In the genomic region with DNA sequence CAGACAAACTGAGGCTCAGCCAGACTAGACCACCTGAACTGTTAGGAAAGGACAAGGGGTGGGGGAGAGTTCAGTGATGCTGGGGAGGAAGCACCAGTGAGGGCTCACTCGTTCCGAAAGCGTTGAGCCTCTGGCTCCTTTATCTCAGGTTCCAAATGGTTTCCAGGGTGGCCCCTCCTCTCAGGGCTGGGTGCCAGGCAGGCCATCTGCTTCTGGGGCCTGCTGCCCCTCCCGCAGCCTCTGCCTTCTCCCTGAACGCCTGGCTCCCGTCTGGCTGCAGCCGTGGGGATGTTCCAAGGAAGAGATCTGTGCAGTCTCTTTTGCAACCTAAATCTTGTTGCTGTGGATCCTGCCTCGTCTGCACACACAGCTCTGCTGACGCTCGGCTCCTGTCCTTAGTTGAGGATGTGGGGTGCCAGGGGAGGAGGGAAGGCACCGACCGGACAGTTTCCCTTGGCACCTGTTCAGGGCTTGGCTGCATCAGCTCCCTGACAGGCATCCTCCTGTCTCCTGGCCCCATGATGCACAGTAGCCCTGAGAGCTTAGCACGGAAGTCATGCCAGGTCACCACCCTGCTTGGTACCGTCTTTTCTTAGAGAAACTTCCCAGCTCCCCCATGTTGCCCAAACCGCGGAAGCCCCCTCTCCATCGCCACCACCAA, we compare ENCODE assay signal across 8 mouse cellular contexts. TPM values are rescaled to one million over a fixed set of nuclear protein-coding genes. Genes with fewer than 3 reads are reported as not detected.
A peak's percentile ranks its signal among the peaks of the same experiment; 100 is the strongest.
DNase-seq lines count a peak whose midpoint lies in the region; ATAC-seq lines count a peak whose summit lies in the region.

No protein-coding gene starts in this region.

- intact Hi-C loops in gastrocnemius, postnatal 36 days (cut with DNase I), result no loop called here
- intact Hi-C loops in left cerebral cortex, postnatal 36 days (cut with DNase I), result loop anchor here (5.0 kb wide), 1 partner anchor 33 kb away; no protein-coding TSS in a partner anchor

- WGBS in intestine, embryonic 16.5 days, result 46% methylated on average over 17 of the region's 17 CpGs
- 52% methylated on average over 17 of the region's 17 CpGs for WGBS in midbrain, embryonic 16.5 days
- 38% methylated on average over 17 of the region's 17 CpGs for WGBS in stomach, embryonic 16.5 days

- peaks cover 38% of the 10 kb centered on the region for H3K4me1 ChIP-seq in intestine, embryonic 16.5 days (ENCODE audit: control insufficient read depth, insufficient read depth, low read length)
- H3K4me1 ChIP-seq in midbrain, embryonic 16.5 days (ENCODE audit: control insufficient read depth, insufficient read depth, low read length), result no peaks in the 10 kb centered on the region; the same call in 1 of the 2 replicates
- peaks cover 76% of the 10 kb centered on the region for H3K4me1 ChIP-seq in stomach, embryonic 16.5 days (ENCODE audit: control insufficient read depth, insufficient read depth, low read length)

- no peaks in the 10 kb centered on the region for H3K27me3 ChIP-seq in intestine, embryonic 16.5 days (replicated peaks; ENCODE audit: control insufficient read depth, insufficient read depth, low read length)
- no peaks in the 10 kb centered on the region for H3K27me3 ChIP-seq in midbrain, embryonic 16.5 days (ENCODE audit: control insufficient read depth, insufficient read depth, low read depth, low read length)
- H3K27me3 ChIP-seq in stomach, embryonic 16.5 days (ENCODE audit: control insufficient read depth, insufficient read depth, low read length), result no peaks in the 10 kb centered on the region

- peak; percentile 80 for DNase-seq in adrenal gland, postnatal 25 days
- peak; percentile 97 to 98 for DNase-seq in cerebellum, postnatal 36 days
- peak; percentile 89 to 91 for DNase-seq in gastrocnemius, postnatal 36 days
- DNase-seq in left cerebral cortex, postnatal 36 days (ENCODE audit: low spot score in 2 of 2), result peak; percentile 79 to 88

- H3K9ac ChIP-seq in intestine, embryonic 16.5 days (ENCODE audit: low read depth, low read length), result peak overlapping the region; percentile 3
- no peak overlapping the region for H3K9ac ChIP-seq in midbrain, embryonic 16.5 days (ENCODE audit: low read depth, low read length)
- peak overlapping the region; percentile 31; the same call in 1 of the 2 replicates for H3K9ac ChIP-seq in stomach, embryonic 16.5 days (ENCODE audit: low read length)

- no peaks in the 10 kb centered on the region for H3K9me3 ChIP-seq in intestine, embryonic 16.5 days (ENCODE audit: control insufficient read depth, low read length)
- no peaks in the 10 kb centered on the region for H3K9me3 ChIP-seq in midbrain, embryonic 16.5 days (replicated peaks; ENCODE audit: control insufficient read depth, low read length, poor library complexity, severe bottlenecking)
- H3K9me3 ChIP-seq in stomach, embryonic 16.5 days (replicated peaks; ENCODE audit: control insufficient read depth, low read length), result no peaks in the 10 kb centered on the region

- H3K36me3 ChIP-seq in intestine, embryonic 16.5 days (ENCODE audit: control insufficient read depth, insufficient read depth, low read length), result no peaks in the 10 kb centered on the region
- no peaks in the 10 kb centered on the region for H3K36me3 ChIP-seq in midbrain, embryonic 16.5 days (ENCODE audit: control insufficient read depth, insufficient read depth, low read length)
- no peaks in the 10 kb centered on the region for H3K36me3 ChIP-seq in stomach, embryonic 16.5 days (ENCODE audit: control insufficient read depth, insufficient read depth, low read length)

- H3K27ac ChIP-seq in intestine, embryonic 16.5 days (ENCODE audit: low read length), result peak overlapping the region; percentile 76
- H3K27ac ChIP-seq in midbrain, embryonic 16.5 days (ENCODE audit: low read length), result no peak overlapping the region
- H3K27ac ChIP-seq in stomach, embryonic 16.5 days (ENCODE audit: low read length), result peak overlapping the region; percentile 69

- H3K4me3 ChIP-seq in intestine, embryonic 16.5 days (ENCODE audit: low read length), result no peak overlapping the region
- no peak overlapping the region for H3K4me3 ChIP-seq in midbrain, embryonic 16.5 days (ENCODE audit: low read depth, low read length)
- no peak overlapping the region for H3K4me3 ChIP-seq in stomach, embryonic 16.5 days (replicated peaks; ENCODE audit: low read length)

- ATAC-seq in intestine, embryonic 16.5 days, result peak; percentile 71
- ATAC-seq in midbrain, embryonic 16.5 days, result 0 out of 2 replicates have a peak, but pooled peaks have one; percentile 33
- ATAC-seq in stomach, embryonic 16.5 days (ENCODE audit: insufficient read depth, low FRiP score), result peak; percentile 74
- no peak for ATAC-seq in granulocyte monocyte progenitor cell, adult 5-6 weeks (replicated peaks; ENCODE audit: poor library complexity, severe bottlenecking)

- H3K4me2 ChIP-seq in intestine, embryonic 16.5 days (ENCODE audit: low read depth, low read length), result no peak overlapping the region
- no peak overlapping the region for H3K4me2 ChIP-seq in midbrain, embryonic 16.5 days (ENCODE audit: low read length)
- 0 out of 2 replicates have a peak overlapping the region, but pooled peaks have one; percentile 11 for H3K4me2 ChIP-seq in stomach, embryonic 16.5 days (ENCODE audit: low read depth, low read length)

RNA-seq across cellular contexts. Expression of gene Mgll, which starts 35.7 kb away (rescaled TPM):
- total RNA-seq in adrenal gland, postnatal 25 days (2021), result 164 and 179 TPM in 2 replicates
- 10 to 100 TPM; 36.6 to 37.6 TPM for total RNA-seq in gastrocnemius, postnatal 36 days (2021)
- 73.3 and 82.8 TPM in 2 replicates for polyA plus RNA-seq in intestine, embryonic 16.5 days (2015; fragmentation: Nextera tagmentation; extraction: Ambion mirVana)
- total RNA-seq in left cerebral cortex, postnatal 36 days (2021), result 100 to 1,000 TPM; 193 to 231 TPM
- 31.8 and 55.0 TPM in 2 replicates for polyA plus RNA-seq in midbrain, embryonic 16.5 days (2015; fragmentation: Nextera tagmentation; extraction: Ambion mirVana)
- 121 and 125 TPM in 2 replicates for polyA plus RNA-seq in stomach, embryonic 16.5 days (2015; fragmentation: Nextera tagmentation; extraction: Ambion mirVana)
- total RNA-seq in granulocyte monocyte progenitor cell, adult 5-6 weeks (2014; fragmentation: Nextera tagmentation), result 0.99 TPM in 1 of 2 replicates, not detected in the other
- total RNA-seq in granulocyte monocyte progenitor cell, adult 5-6 weeks (2017), result 0.26 and 2.0 TPM in 2 replicates

Comparison
In these comparisons a context has a peak if more than half of its experiments do, and no peak if none do; other contexts are left out.
1. RNA of gene Mgll, which starts 35.7 kb away (total RNA-seq): 193 to 231 TPM in left cerebral cortex, postnatal 36 days, 164 to 179 TPM in adrenal gland, postnatal 25 days and 36.6 to 37.6 TPM in gastrocnemius, postnatal 36 days; 0.26 to 2.0 TPM in granulocyte monocyte progenitor cell, adult 5-6 weeks; every median in the first group is over 10 times any median in the second.
2. Peak in every context shown above with its lines, with median percentiles within 50 percentile points of each other: DNase-seq.